Mouse (Mus musculus) lung, postnatal 36 days (tissue): ENCODE measurements around the gene Nmi.

Experiments
- DNase-seq: peaks from one replicate; pipeline ENCODE4 v3.0.0; 2022; ENCODE audit warnings: mixed read lengths

Gene Nmi

GRCm38 (mm10) chr2:51938750-51939149, 34.5 kb downstream of the Nmi start:
- no peak for DNase-seq

DNA sequence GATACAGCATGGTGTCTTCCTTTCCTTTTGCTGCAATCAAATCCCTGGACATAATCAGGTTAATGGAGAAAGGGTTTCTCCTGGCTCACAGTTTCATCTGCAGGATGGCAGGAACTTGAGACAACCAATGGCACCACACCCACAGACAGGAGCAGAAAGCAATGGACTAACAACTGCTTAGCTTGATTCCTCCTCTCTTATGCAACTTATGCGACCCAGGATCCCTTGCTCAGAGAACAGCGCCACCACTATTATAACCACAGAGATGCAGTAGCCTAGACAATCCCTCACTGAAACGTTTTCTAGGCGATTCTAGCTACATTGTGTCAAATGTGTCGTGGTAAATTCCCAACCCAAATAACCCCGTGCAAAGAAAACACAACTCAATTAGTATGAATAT, 36.3 kb downstream of the Nmi start:
- DNase-seq: no peak

DNA sequence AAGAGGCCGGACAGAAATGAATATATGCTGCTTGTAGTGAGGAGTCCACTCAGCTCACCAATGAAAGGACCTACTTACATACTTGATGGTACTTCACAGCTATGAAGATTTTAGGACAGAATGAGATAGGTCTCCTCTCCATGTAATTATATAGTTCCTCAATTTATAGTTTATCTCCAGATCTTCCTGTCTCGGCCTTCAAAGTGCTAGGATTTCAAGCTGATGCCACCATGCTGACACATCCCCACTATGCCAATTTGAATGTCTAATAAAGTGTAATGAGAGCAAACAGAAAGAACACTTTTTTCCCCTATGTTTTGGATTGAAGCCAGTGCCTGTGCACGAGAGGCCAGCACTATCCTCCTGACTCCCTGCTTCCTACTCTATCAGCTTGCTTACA, 36.7 kb downstream of the Nmi start:
- DNase-seq: no peak

DNA sequence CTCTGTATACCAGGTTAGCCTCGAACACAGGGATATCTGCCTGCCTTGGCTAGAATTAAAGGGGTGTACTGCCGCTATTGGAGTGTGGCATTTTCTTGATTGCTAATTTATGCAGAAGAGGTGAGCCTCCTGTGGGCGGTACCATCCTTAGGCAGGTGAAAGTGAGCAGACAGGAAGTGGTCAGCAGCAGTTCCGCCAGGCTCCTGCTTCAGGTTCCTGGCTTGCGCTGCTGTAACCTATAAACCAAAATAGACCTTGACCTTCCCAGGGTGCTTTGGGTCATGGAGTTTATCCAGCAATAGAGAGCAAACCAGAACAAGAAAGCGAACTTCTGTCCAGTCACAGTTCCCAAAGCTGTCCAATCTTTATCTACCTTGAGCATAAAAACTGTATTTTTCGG, 37.4 kb downstream of the Nmi start:
- DNase-seq: no peak

- DNase-seq: peak; percentile 85
Observed at GRCm38 (mm10) chr2:51934574-51935334, 38.5 kb downstream of the Nmi start, which contains the start of gene Rbm43. Gene Rbm43 (minus strand): TSS chr2:51935163.

- no peak for DNase-seq
Observed at GRCm38 (mm10) chr2:51933341-51934134, 39.8 kb downstream of the Nmi start.

DNA sequence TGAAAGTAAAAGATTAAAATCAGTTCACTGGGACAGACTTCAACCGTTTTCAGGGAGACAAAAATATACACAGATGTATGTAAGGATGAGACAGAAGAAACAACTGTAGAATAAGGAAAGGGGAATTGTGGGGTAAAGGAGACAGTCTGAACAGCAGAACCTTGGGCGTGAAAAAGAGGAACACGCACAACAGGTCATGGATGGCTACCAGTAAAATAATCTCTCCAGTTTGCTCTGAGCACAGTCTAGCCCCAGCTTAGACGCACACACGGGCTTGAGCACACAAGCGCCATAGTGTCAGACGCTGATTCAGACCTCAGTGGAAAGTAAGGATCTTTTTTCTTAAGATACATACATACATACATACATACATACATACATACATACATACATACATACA, 42.1 kb downstream of the Nmi start:
- DNase-seq: no peak

DNA sequence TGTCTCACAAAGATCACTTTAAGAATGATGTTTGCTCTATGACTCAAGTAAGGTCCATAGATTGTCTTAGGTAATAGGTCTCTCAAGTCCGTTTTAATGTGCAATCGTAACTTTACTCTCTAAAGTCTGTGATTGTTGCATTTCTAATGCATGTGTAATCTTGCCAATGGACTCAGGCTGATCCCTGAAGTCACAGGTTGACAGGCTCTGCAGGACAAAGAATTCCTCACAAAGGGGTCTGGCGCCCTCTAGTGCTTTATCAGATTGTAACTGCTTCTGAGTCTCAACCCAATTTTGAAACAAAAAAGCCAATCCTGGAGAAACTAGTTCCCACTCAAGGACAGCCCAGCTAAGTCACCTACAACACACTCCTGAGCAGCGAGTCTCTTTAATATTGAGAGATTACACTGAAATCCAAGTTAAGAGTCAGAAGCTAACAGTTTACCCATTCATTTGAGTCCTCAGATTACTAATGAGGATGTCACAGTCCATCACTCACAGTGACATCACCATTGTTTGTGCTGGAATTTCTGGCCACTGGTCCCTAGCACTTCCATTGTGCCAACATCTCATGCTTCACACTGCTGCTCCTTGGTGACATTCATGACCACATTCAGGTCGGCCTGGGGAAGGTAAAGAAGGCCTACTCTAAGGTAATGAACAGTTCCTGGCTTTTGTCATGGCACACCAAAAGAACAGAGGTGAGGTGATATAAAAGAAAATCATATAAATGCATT, 58.2 kb downstream of the Nmi start:
- peak; percentile 86 for DNase-seq

DNA sequence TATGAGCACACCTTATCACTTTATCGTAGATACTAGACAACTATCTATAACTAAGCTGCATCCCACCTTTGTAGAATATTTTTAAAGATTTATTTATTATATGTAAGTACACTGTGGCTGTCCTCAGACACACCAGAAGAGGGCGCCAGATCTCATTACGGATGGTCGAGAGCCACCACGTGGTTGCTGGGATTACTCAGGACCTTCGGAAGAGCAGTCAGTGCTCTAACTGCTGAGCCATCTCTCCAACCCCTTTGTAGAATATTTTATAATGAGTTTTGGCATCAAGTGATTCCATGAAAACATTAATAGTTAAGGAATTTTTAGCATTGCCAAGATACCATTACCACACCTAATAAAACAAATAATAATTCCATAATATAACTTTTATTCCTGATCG, 58.8 kb downstream of the Nmi start:
- no peak for DNase-seq

DNA sequence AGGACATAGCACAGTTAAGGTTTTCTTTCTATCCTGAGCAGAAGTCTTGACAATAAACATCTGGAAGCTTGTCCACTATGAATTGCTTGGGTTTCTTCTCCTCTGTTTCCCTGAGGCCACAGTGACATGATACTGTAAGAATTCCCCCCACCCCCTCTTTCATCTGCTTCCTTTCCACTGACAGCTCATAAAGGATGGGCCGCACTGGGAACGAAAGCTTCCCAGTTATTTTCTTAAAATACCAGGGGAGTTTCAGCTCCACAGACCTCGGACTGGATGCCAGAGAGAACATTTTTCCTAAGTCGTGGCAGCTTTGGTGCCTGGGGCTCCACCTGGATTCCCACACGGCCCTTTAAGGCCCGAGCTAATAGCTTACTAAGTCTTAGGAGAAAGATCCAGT, 60.6 kb downstream of the Nmi start:
- DNase-seq: peak; percentile 22

DNA sequence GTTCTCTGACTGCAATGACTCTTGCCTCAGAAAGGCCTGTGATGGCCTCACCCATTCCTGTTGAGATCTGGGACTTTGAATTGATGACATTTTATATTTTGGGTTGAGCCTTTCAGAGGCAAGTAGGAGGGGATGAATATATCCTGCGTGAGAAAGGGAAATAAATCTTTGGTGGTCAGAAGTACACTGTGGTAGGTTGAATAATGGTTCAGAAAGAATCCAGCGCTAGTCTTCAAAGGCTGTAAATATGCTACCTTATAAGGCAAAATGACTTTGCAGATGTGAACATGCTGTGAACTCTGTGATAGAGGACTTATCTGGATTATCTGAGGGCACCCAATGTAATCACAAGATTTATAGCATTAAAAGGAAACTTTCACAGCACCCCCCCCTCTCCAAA, 61.4 kb downstream of the Nmi start:
- DNase-seq: no peak

- no peak for DNase-seq
Observed at GRCm38 (mm10) chr2:51907538-51908110, 65.7 kb downstream of the Nmi start.

- no peak for DNase-seq
Observed at GRCm38 (mm10) chr2:51905637-51906036, 67.7 kb downstream of the Nmi start.
